Mouse (Mus musculus): Measurements from ENCODE around the gene Metap1.

- no peak for TF ChIP-seq POLR2A (IDR thresholded peaks at IDR 0.05; ENCODE audit: borderline replicate concordance, extremely low read depth, insufficient read depth, insufficient read length, poor library complexity, severe bottlenecking)
- TF ChIP-seq CTCF (IDR thresholded peaks at IDR 0.05; ENCODE audit: borderline replicate concordance, extremely low read depth, insufficient read depth, insufficient read length), result no peak
These were observed 26.5 kb upstream of the Metap1 start for GRCm38 (mm10) chr3:138515656-138516370.

All from brain, embryonic 14.5 days (tissue).